Mouse (Mus musculus) heart, adult 2 months (tissue): ENCODE results near the gene Pmm2.

Experiments used
- CTCF ChIP-seq: fragments of 200-600 bp; IDR thresholded peaks from 2 replicates; pipeline ENCODE4 v1.8.1; 2022; ENCODE audit warnings: antibody characterized with exemption, mild to moderate bottlenecking, moderate library complexity
- POLR2A ChIP-seq: fragments of 200-500 bp; IDR thresholded peaks from 2 replicates; pipeline ENCODE4 v1.6.1; 2011; ENCODE audit warnings: mild to moderate bottlenecking, low read depth, low read length, control low read depth; ENCODE audit not compliant: insufficient read depth

DNA sequence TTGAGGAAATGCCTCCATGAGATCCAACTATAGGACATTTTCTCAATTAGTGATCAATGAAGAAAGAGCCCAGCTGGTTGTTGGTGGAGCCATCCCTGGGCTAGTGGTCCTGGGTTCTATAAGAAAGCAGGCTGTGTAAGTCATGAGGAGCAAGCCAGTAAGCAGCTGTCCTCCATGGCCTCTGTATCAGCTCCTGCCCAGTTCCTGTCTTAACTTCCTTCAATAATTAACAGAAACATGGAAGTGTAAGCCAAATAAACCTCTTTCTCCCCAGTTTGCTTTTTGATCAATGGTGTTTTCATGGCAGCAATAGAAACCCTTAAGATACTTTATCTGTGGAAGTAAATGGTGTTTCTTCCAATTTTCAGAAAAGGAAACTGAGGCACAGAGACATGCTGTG, 35.3 kb downstream of the Pmm2 start:
- no peak for TF ChIP-seq CTCF
- TF ChIP-seq POLR2A: no peak
